Mouse (Mus musculus) fibroblast of lung, adult 2 months (primary cell): ENCODE measurements around the gene Gm7168.
A peak's percentile ranks its signal among the peaks of the same experiment; 100 is the strongest.
"Not testable (repeated sequence)": the region's sequence is repeated elsewhere in the genome, so short reads cannot be mapped to it uniquely, and the experiment has no call there.

Experiments
- DNase-seq: peaks from one replicate; pipeline ENCODE4 v3.0.0-alpha.2; 2011; ENCODE audit warnings: low read depth

Gm7168 gene

GRCm38 (mm10) chr17:13948073-13948472 lies at the start of gene Gm7168:
Gene Gm7168, plus strand, starts transcription at chr17:13948373.
- not testable (repeated sequence) for DNase-seq

- no peak for DNase-seq
Measured at GRCm38 (mm10) chr17:13898838-13899237, 49.3 kb upstream of the Gm7168 start.

- no peak for DNase-seq
Measured at GRCm38 (mm10) chr17:13899241-13899640, 48.9 kb upstream of the Gm7168 start.

- no peak for DNase-seq
Measured at GRCm38 (mm10) chr17:13903793-13904192, 44.4 kb upstream of the Gm7168 start.

- DNase-seq, result no peak
Measured at GRCm38 (mm10) chr17:13907082-13907481, 41.1 kb upstream of the Gm7168 start.

- DNase-seq, result no peak
Measured at GRCm38 (mm10) chr17:13907681-13908080, 40.5 kb upstream of the Gm7168 start.

GRCm38 (mm10) chr17:13913951-13914350 lies 34.2 kb upstream of the Gm7168 start:
- DNase-seq, result no peak

- no peak for DNase-seq
Measured at GRCm38 (mm10) chr17:13914531-13914930, 33.6 kb upstream of the Gm7168 start.

GRCm38 (mm10) chr17:13920771-13921170 lies 27.4 kb upstream of the Gm7168 start:
- peak; percentile 43 for DNase-seq

GRCm38 (mm10) chr17:13923418-13923817 lies 24.8 kb upstream of the Gm7168 start:
- no peak for DNase-seq

- DNase-seq, result no peak
Measured at GRCm38 (mm10) chr17:13924588-13924987, 23.6 kb upstream of the Gm7168 start.

GRCm38 (mm10) chr17:13925931-13926330 lies 22.2 kb upstream of the Gm7168 start:
- DNase-seq, result no peak

GRCm38 (mm10) chr17:13930421-13930820 lies 17.8 kb upstream of the Gm7168 start:
- no peak for DNase-seq

- DNase-seq, result not testable (repeated sequence)
Measured at GRCm38 (mm10) chr17:13935364-13935763, 12.8 kb upstream of the Gm7168 start.

- DNase-seq, result no peak
Measured at GRCm38 (mm10) chr17:13937787-13938186, 10.4 kb upstream of the Gm7168 start.

GRCm38 (mm10) chr17:13938652-13939051 lies 9.5 kb upstream of the Gm7168 start:
- no peak for DNase-seq

- not testable (repeated sequence) for DNase-seq
Measured at GRCm38 (mm10) chr17:13939231-13939630, 8.9 kb upstream of the Gm7168 start.

- DNase-seq, result no peak
Measured at GRCm38 (mm10) chr17:13940487-13940886, 7.7 kb upstream of the Gm7168 start.

GRCm38 (mm10) chr17:13951570-13951969 lies 3.4 kb downstream of the Gm7168 start:
- DNase-seq, result not testable (repeated sequence)

- DNase-seq, result not testable (repeated sequence)
Measured at GRCm38 (mm10) chr17:13958129-13958528, 10.0 kb downstream of the Gm7168 start.

- DNase-seq, result not testable (repeated sequence)
Measured at GRCm38 (mm10) chr17:13962245-13962644, 14.1 kb downstream of the Gm7168 start.

GRCm38 (mm10) chr17:13965048-13965447 lies 16.9 kb downstream of the Gm7168 start:
- not testable (repeated sequence) for DNase-seq

GRCm38 (mm10) chr17:13969917-13970316 lies 21.7 kb downstream of the Gm7168 start:
- DNase-seq, result not testable (repeated sequence)

GRCm38 (mm10) chr17:13970796-13971195 lies 22.6 kb downstream of the Gm7168 start:
- DNase-seq, result not testable (repeated sequence)

- DNase-seq, result no peak
Measured at GRCm38 (mm10) chr17:13987690-13988089, 39.5 kb downstream of the Gm7168 start.
